Mouse (Mus musculus): ENCODE measurements around the gene Fam3c.

- TF ChIP-seq POLR2A (IDR thresholded peaks at IDR 0.05; ENCODE audit: insufficient read depth, low read length) (no peak), EP300 (IDR thresholded peaks at IDR 0.05; ENCODE audit: insufficient read depth, low read depth, low read length) (no peak), CTCF (IDR thresholded peaks at IDR 0.05; ENCODE audit: low read depth, low read length) (no peak)
Measured at GRCm38 (mm10) chr6:22330169-22330960, 25.7 kb downstream of the Fam3c start.
